Mouse (Mus musculus) midbrain, postnatal 0 days (tissue): ENCODE measurements around the gene Luc7l3. TPM values are rescaled to one million over a fixed set of nuclear protein-coding genes. Genes with fewer than 3 reads are reported as not detected.
A peak's percentile ranks its signal among the peaks of the same experiment; 100 is the strongest.

ENCODE experiments used
- ATAC-seq: fragments of 200-750 bp; cut with Nextera tagmentation; 2 replicates; pipeline ENCODE4 v1.8.0; 2017; ENCODE audit warnings: moderate number of reproducible peaks, mild to moderate bottlenecking, moderate TSS enrichment, moderate library complexity; ENCODE audit not compliant: low FRiP score
- DNase-seq: peaks from one replicate; pipeline ENCODE4 v3.0.0-alpha.2; 2015; ENCODE audit warnings: low spot score
- H3K27ac ChIP-seq: fragments of 300-500 bp; sonication (generic); 2 replicates; pipeline ENCODE4 v1.5.1; 2014; ENCODE audit warnings: low read depth, mild to moderate bottlenecking, low read length, mixed read lengths
- H3K27me3 ChIP-seq: fragments of 300-500 bp; sonication (generic); 2 replicates; pipeline ENCODE4 v1.6.1; 2014; ENCODE audit warnings: low read length, control low read depth, mixed read lengths; ENCODE audit not compliant: insufficient read depth
- H3K36me3 ChIP-seq: fragments of 300-500 bp; sonication (generic); 2 replicates; pipeline ENCODE4 v1.6.1; 2014; ENCODE audit warnings: low read length, control low read depth, mixed read lengths; ENCODE audit not compliant: insufficient read depth
- H3K4me1 ChIP-seq: fragments of 300-500 bp; sonication (generic); 2 replicates; pipeline ENCODE4 v1.6.1; 2014; ENCODE audit warnings: mild to moderate bottlenecking, control low read depth, antibody characterized with exemption, low read length, mixed read lengths; ENCODE audit not compliant: insufficient read depth
- H3K4me2 ChIP-seq: fragments of 300-500 bp; sonication (generic); 2 replicates; pipeline ENCODE4 v1.6.1; 2014; ENCODE audit warnings: low read depth, mild to moderate bottlenecking, low read length, mixed read lengths; ENCODE audit not compliant: poor library complexity, severe bottlenecking
- H3K4me3 ChIP-seq: fragments of 300-500 bp; sonication (generic); 2 replicates; pipeline ENCODE4 v1.5.1; 2014; ENCODE audit warnings: low read depth, mild to moderate bottlenecking, low read length, moderate library complexity
- H3K9ac ChIP-seq: fragments of 300-500 bp; sonication (generic); replicated peaks from 2 replicates; pipeline ENCODE4 v1.6.1; 2014; ENCODE audit warnings: mild to moderate bottlenecking, low read length, moderate library complexity, mixed read lengths; ENCODE audit not compliant: poor library complexity, severe bottlenecking
- H3K9me3 ChIP-seq: fragments of 300-500 bp; sonication (generic); 2 replicates; pipeline ENCODE4 v1.6.1; 2016; ENCODE audit warnings: low read length, control low read depth
- CTCF ChIP-seq: IDR thresholded peaks from 2 replicates; pipeline ENCODE4 v1.5.1; 2016; ENCODE audit warnings: antibody characterized with exemption, mild to moderate bottlenecking
- WGBS: fragments of 180-500 bp; shearing (Covaris S2); extraction: QIAGEN DNeasy Blood & Tissue Kit; methylation state at CpG from one replicate; pipeline ENCODE4 v1.1.7; 2014; 5-methylcytosine and 5-hydroxymethylcytosine counted together
- polyA plus RNA-seq: library from polyadenylated mRNA; unstranded; fragments of >200 nt; fragmentation: Nextera tagmentation; extraction: Ambion mirVana; gene quantifications from 2 replicates; pipeline ENCODE4 v1.2.1, GENCODE M21; 2015
- total RNA-seq: library from RNA; depleted of rRNA; stranded (reverse); fragments of >200 nt; gene quantifications from 2 replicates; pipeline ENCODE4 v1.2.3, GENCODE M21; 2014

Gene Luc7l3
- total and polyA plus RNA-seq, 2 experiments from 2014 or later = 47.5 to 124 TPM

GRCm38 (mm10) chr11:94347063-94347575 lies 25.3 kb upstream of the Luc7l3 start:
- Histone ChIP-seq H3K4me2 (no peak overlapping the region), H3K9me3 (no peaks in the 10 kb centered on the region), H3K4me3 (no peak overlapping the region), H3K27me3 (no peaks in the 10 kb centered on the region), H3K36me3 (no peaks in the 10 kb centered on the region), H3K4me1 (no peaks in the 10 kb centered on the region), H3K27ac (no peak overlapping the region), H3K9ac (no peak overlapping the region)
- WGBS = 88% methylated on average over 7 of the region's 7 CpGs
- DNase-seq = no peak
- no peak for TF ChIP-seq CTCF
- ATAC-seq = no peak

GRCm38 (mm10) chr11:94346611-94347010 lies 24.8 kb upstream of the Luc7l3 start:
- Histone ChIP-seq H3K9me3 (no peaks in the 10 kb centered on the region), H3K4me3 (no peak overlapping the region), H3K27me3 (no peaks in the 10 kb centered on the region), H3K27ac (no peak overlapping the region), H3K4me2 (no peak overlapping the region), H3K36me3 (no peaks in the 10 kb centered on the region), H3K4me1 (no peaks in the 10 kb centered on the region), H3K9ac (no peak overlapping the region)
- TF ChIP-seq CTCF = no peak
- ATAC-seq = no peak
- DNase-seq = no peak
- 69% methylated on average over 3 of the region's 3 CpGs for WGBS

DNA sequence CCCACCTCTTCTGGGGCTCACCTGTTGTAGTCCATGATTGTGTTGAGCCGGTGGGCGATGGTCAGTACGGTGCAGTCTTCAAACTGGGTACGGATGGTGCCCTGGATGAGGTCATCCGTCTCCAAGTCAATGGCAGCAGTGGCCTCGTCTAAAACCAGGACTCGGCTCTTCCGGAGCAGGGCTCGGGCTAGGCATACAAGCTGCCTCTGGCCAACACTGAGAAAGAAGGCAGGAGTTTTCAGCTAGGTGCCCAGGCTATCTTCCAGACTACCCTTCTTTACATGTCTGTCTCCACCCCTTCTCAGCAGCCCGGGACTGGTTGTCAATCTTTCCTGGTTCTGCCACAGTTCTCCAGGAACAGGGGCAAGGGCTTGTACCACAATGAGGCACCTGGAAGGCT lies 24.1 kb upstream of the Luc7l3 start:
- WGBS = 92% methylated on average over 10 of the region's 10 CpGs
- H3K27me3 ChIP-seq = no peaks in the 10 kb centered on the region
- no peaks in the 10 kb centered on the region for H3K4me1 ChIP-seq
- H3K4me3 ChIP-seq = no peak overlapping the region
- no peak for TF ChIP-seq CTCF
- no peaks in the 10 kb centered on the region for H3K36me3 ChIP-seq
- H3K27ac ChIP-seq = no peak overlapping the region
- ATAC-seq = no peak
- no peaks in the 10 kb centered on the region for H3K9me3 ChIP-seq
- no peak overlapping the region for H3K9ac ChIP-seq
- no peak for DNase-seq
- H3K4me2 ChIP-seq = no peak overlapping the region

- H3K4me3 ChIP-seq = no peak overlapping the region
- H3K4me2 ChIP-seq = no peak overlapping the region
- no peaks in the 10 kb centered on the region; the same call in 1 of the 2 replicates for H3K36me3 ChIP-seq
- no peaks in the 10 kb centered on the region for H3K27me3 ChIP-seq
- no peak for TF ChIP-seq CTCF
- no peak overlapping the region for H3K27ac ChIP-seq
- H3K9me3 ChIP-seq = no peaks in the 10 kb centered on the region
- 0 out of 2 replicates have a peak overlapping the region, but pooled peaks have one; percentile 2 for H3K9ac ChIP-seq
- no peak for DNase-seq
- 62% methylated on average over 1 of the region's 1 CpGs for WGBS
- ATAC-seq = no peak
- no peaks in the 10 kb centered on the region for H3K4me1 ChIP-seq
These were observed 22.7 kb upstream of the Luc7l3 start for GRCm38 (mm10) chr11:94344470-94344869.

GRCm38 (mm10) chr11:94343955-94344358 lies 22.2 kb upstream of the Luc7l3 start:
- no peak for TF ChIP-seq CTCF
- DNase-seq (peak; percentile 59), ATAC-seq (no peak; the same call in 1 of the 2 replicates)
- H3K4me3 ChIP-seq = no peak overlapping the region
- H3K9me3 ChIP-seq = no peaks in the 10 kb centered on the region
- no peak overlapping the region for H3K4me2 ChIP-seq
- 12% methylated on average over 5 of the region's 5 CpGs for WGBS
- 0 out of 2 replicates have a peak overlapping the region, but pooled peaks have one; percentile 9 for H3K27ac ChIP-seq
- no peak overlapping the region for H3K9ac ChIP-seq
- H3K36me3 ChIP-seq = peaks cover 5% of the 10 kb centered on the region; the same call in 1 of the 2 replicates
- no peaks in the 10 kb centered on the region for H3K4me1 ChIP-seq
- no peaks in the 10 kb centered on the region for H3K27me3 ChIP-seq

- Histone ChIP-seq H3K27ac (no peak overlapping the region), H3K36me3 (peaks cover 16% of the 10 kb centered on the region; the same call in 1 of the 2 replicates), H3K4me1 (no peaks in the 10 kb centered on the region), H3K9ac (no peak overlapping the region; the same call in 1 of the 2 replicates), H3K9me3 (no peaks in the 10 kb centered on the region), H3K4me3 (no peak overlapping the region), H3K4me2 (no peak overlapping the region), H3K27me3 (no peaks in the 10 kb centered on the region)
- WGBS = 22% methylated on average over 13 of the region's 13 CpGs
- peak; percentile 43 for DNase-seq
- no peak for ATAC-seq
- TF ChIP-seq CTCF = no peak
These were observed 20.5 kb upstream of the Luc7l3 start for GRCm38 (mm10) chr11:94342114-94342905.
